Mouse (Mus musculus) adrenal gland, adult 2 months (tissue): ENCODE measurements at regions not wholly inside any gene's neighbourhood (a gene's known extent, or its start where the extent isn't known, plus 50 kb on each side); places are given as distances from the start of the nearest gene placed in this dataset.

Experiments used
- DNase-seq: peaks from one replicate; pipeline ENCODE4 v3.0.0; 2021

DNA sequence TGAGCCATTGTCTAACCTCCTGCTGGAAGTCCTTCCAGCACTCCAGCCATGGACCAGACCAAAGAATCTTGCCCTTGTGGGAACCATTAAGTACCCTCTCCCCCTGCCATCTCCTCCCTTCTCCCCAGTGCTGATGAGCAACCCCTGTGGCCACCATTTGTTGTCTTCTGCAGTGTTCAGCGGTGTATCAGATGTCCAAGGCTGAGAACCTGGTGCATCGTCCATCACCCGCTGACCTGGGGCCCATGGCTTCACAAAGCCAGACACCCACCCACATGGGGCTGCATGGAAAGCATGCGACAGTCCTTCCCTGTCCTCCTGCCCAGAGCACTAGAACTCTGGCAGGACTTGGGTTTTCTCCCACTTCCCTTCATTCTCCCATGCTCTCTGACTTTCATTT, 1596.7 kb downstream of the D3Ertd751e start:
- DNase-seq, result no peak

DNA sequence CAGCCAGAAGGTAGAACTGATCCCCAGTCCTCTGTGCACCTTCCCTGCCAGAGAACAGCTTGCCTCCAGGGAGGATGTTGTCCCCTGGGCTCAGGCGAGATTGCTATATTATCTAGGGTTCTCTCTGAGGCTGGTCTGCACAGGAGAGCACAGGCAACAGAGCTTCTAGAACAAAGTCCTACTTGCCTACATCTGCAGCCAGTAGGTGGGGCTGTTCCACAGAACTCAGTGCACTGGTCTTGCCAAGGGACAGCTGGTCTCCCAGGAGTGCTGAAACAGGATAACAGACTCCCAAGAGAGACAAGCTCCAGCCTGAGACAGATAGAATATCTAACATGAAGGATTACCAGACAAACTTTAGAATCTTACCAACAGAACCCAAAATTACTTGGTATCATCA, 1600.5 kb downstream of the D3Ertd751e start:
- peak; percentile 3 for DNase-seq

DNA sequence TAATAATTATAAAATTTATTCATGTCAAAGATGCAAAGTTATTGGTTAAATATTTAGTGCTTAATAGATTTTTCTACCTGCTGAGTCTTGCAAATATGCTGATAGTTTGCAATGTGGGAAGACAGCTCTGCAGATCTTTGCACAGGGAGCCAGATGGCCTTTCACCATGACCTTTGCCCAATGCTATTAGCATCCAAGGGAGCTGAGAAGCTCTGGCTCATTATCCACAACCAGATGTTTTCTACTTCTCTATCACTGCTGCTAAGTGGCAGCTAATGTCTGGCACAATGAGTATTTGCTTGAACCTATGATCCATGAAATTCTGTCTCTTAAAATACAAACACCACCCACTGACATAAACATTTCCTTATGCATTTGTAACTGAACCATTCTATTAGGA, 1610.4 kb downstream of the D3Ertd751e start:
- no peak for DNase-seq

DNA sequence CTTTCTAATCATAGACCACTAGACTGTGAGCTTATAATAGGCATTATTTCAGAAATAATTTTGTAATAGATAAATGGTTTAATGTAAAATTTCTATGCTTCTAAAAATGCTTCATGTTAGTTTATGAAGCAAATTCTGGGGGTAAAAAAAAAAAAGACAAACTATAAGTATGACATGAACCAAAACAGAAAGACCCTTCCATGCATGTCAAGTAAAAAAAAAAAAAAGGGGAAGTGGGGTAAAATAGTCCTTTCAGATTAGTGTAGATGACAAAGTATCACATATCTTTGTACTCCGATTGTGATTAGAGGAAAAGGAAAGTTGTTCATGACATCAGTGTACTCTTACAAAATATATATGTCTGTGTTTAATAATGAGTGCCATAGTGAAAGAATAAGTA, 1616.1 kb downstream of the D3Ertd751e start:
- DNase-seq, result no peak

DNA sequence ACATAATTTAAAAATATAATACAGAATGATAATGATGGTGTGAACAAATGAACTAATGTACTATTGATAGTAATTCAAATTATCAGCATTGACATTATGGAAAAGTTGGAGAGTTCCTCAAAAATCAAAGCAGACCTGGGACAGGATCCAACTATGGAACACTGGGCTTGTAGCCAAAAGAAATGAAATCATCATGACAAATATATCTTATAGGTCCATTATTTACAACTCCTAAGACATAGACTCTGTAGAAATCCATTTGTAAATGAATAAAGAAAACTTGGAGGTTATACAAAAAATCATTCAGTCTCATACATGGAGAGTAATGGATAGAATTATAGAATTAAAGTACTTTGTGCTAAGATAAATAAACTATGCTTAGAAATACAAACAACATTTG, 1657.5 kb downstream of the D3Ertd751e start:
- no peak for DNase-seq

DNA sequence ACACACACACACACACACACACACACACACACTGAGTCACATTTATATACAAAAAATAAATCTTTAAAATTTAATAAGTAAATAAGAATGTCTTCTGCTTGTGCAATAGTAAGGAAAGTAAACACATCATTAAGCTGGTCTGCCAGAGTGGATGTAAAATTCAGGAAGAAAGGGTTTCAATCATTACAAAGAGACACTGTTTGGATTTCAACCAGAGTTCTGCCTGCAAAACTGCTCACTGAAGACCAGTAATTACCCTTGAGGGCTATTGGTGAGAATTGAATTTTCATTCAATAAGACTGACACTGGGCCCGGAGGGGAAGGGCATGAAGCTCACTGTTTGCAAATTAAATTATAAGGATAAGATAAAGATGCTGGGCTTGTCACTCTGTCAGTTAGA, 1682.5 kb downstream of the D3Ertd751e start:
- DNase-seq, result no peak

DNA sequence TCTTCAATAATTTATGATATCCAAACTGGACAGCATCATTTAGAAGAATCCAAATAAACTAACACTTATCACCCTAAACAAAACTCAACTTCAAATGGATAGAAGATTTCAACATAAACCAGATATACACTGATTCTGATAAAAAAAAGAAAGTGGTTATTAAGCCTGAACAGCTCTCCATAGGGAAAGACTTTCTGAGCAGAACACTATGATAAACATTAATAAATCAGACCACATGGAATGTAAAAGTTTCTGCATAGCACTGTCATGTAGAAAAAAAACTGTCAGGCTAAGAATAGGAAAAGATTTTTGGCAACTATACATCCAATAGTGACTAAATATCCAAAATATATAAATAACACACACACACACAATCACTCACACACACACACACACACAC, 1684.3 kb downstream of the D3Ertd751e start:
- DNase-seq, result no peak

DNA sequence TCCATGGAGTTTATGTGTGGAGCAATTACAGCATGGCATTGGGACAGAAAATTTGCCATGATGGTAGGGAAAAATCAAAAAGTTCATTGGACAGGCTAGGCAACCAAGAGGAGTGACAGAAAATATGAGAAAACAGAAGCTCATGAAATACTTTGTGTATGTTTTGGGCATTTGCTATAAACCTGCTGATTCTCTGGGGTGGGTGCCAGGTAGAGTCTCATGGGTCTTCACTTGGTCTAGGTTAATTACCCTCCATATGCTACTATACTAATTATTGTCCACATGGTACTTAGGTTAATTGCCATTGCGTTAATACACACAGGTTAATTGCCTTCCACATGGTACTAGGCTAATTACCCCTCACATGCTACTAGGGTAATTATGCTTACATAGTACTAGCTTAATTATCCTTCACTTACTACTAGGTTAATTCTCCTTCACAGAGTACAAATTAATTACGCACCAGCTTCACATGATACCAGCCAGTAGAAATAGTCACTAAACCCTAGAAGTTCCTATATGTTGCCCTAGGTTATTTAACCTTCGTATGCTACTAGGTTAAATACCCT, 1719.2 kb downstream of the D3Ertd751e start:
- DNase-seq, result no peak
